Comparison of ENCODE assay signal across 9 mouse cellular contexts in genomic region chr2:75609971-75610370, GRCm38 (mm10). TPM values are rescaled to one million over a fixed set of nuclear protein-coding genes. Genes with fewer than 3 reads are reported as not detected.
A peak's percentile ranks its signal among the peaks of the same experiment; 100 is the strongest.
DNase-seq lines count a peak whose midpoint lies in the region; ATAC-seq lines count a peak whose summit lies in the region.
"Had no signal": no experiment of that assay in that cellular context is flagged by ENCODE, and none has a peak within 500 bp of the region (broad histone marks: within the 10 kb centered on the region; RNA-seq: fewer than 3 reads in every experiment).

No protein-coding gene starts in this region.

- H3K4me1 ChIP-seq in lung, embryonic 15.5 days, result peaks cover 48% of the 10 kb centered on the region
- peaks cover 13% of the 10 kb centered on the region; the same call in 1 of the 2 replicates for H3K4me1 ChIP-seq in forebrain, embryonic 14.5 days (ENCODE audit: control insufficient read depth, insufficient read depth, low read length)
- peaks cover 34% of the 10 kb centered on the region for H3K4me1 ChIP-seq in limb, embryonic 15.5 days
- peaks cover 12% of the 10 kb centered on the region; the same call in 1 of the 2 replicates for H3K4me1 ChIP-seq in stomach, embryonic 15.5 days

- no peaks in the 10 kb centered on the region for H3K36me3 ChIP-seq in lung, embryonic 15.5 days
- H3K36me3 ChIP-seq in forebrain, embryonic 14.5 days (ENCODE audit: control insufficient read depth, insufficient read depth, low read length), result no peaks in the 10 kb centered on the region
- H3K36me3 ChIP-seq in limb, embryonic 15.5 days, result no peaks in the 10 kb centered on the region
- no peaks in the 10 kb centered on the region for H3K36me3 ChIP-seq in stomach, embryonic 15.5 days

- no peak for DNase-seq in lung, adult 18-20 months
- DNase-seq in forebrain, embryonic 14.5 days (ENCODE audit: low spot score), result no peak
- DNase-seq in right cerebral cortex, postnatal 4 days, result no peak
- no peak for DNase-seq in right cerebral cortex, postnatal 36 days (ENCODE audit: low spot score in 2 of 2)
- DNase-seq in layer of hippocampus, postnatal 14 days (ENCODE audit: low spot score in 2 of 2), result no peak
- DNase-seq: layer of hippocampus, adult 9-11 months had no signal

- H3K27ac ChIP-seq in lung, embryonic 15.5 days, result peak overlapping the region; percentile 68
- H3K27ac ChIP-seq in forebrain, embryonic 14.5 days (ENCODE audit: low read depth, low read length), result no peak overlapping the region
- peak overlapping the region; percentile 57 for H3K27ac ChIP-seq in limb, embryonic 15.5 days
- peak overlapping the region; percentile 50; the same call in 1 of the 2 replicates for H3K27ac ChIP-seq in stomach, embryonic 15.5 days

- no peaks in the 10 kb centered on the region for H3K27me3 ChIP-seq in lung, embryonic 15.5 days
- 0 out of 2 replicates have a peak, but pooled peaks cover 4% of the 10 kb centered on the region for H3K27me3 ChIP-seq in forebrain, embryonic 14.5 days (replicated peaks; ENCODE audit: control insufficient read depth, insufficient read depth, low read length)
- 0 out of 2 replicates have a peak, but pooled peaks cover 6% of the 10 kb centered on the region for H3K27me3 ChIP-seq in limb, embryonic 15.5 days
- no peaks in the 10 kb centered on the region for H3K27me3 ChIP-seq in stomach, embryonic 15.5 days (replicated peaks)

- peak overlapping the region; percentile 27; the same call in 1 of the 2 replicates for H3K4me3 ChIP-seq in lung, embryonic 15.5 days
- H3K4me3 ChIP-seq in forebrain, embryonic 14.5 days (ENCODE audit: low read depth, low read length), result no peak overlapping the region
- peak overlapping the region; percentile 22 for H3K4me3 ChIP-seq in limb, embryonic 15.5 days
- H3K4me3 ChIP-seq in stomach, embryonic 15.5 days (replicated peaks), result peak overlapping the region; percentile 23; the same call in 1 of the 2 replicates

- WGBS in lung, embryonic 15.5 days, result 62% methylated on average over 15 of the region's 15 CpGs
- 64% methylated on average over 15 of the region's 15 CpGs for WGBS in forebrain, embryonic 14.5 days
- 65% methylated on average over 15 of the region's 15 CpGs for WGBS in limb, embryonic 15.5 days
- WGBS in stomach, embryonic 15.5 days, result 67% methylated on average over 15 of the region's 15 CpGs

- 0 out of 2 replicates have a peak, but pooled peaks have one; percentile 9 for ATAC-seq in lung, embryonic 15.5 days (ENCODE audit: borderline replicate concordance, extremely low read depth, low FRiP score, low TSS enrichment)
- peak; percentile 1; the same call in 1 of the 2 replicates for ATAC-seq in forebrain, embryonic 14.5 days
- no peak for ATAC-seq in limb, embryonic 15.5 days (ENCODE audit: insufficient number of reproducible peaks, low FRiP score, low TSS enrichment, low read depth)
- no peak for ATAC-seq in stomach, embryonic 15.5 days (ENCODE audit: insufficient read depth, low FRiP score, low read depth)

- no peak overlapping the region for H3K9ac ChIP-seq in lung, embryonic 15.5 days
- H3K9ac ChIP-seq in forebrain, embryonic 14.5 days (ENCODE audit: low read length), result peak overlapping the region; percentile 45; the same call in 1 of the 2 replicates
- 0 out of 2 replicates have a peak overlapping the region, but pooled peaks have one; percentile 10 for H3K9ac ChIP-seq in limb, embryonic 15.5 days
- H3K9ac ChIP-seq in stomach, embryonic 15.5 days, result no peak overlapping the region

- no peaks in the 10 kb centered on the region for H3K9me3 ChIP-seq in lung, embryonic 15.5 days
- no peaks in the 10 kb centered on the region for H3K9me3 ChIP-seq in forebrain, embryonic 14.5 days (replicated peaks; ENCODE audit: control insufficient read depth, low read length)
- no peaks in the 10 kb centered on the region for H3K9me3 ChIP-seq in limb, embryonic 15.5 days
- no peaks in the 10 kb centered on the region for H3K9me3 ChIP-seq in stomach, embryonic 15.5 days

- H3K4me2 ChIP-seq in lung, embryonic 15.5 days, result peak overlapping the region; percentile 49
- peak overlapping the region; percentile 53 for H3K4me2 ChIP-seq in forebrain, embryonic 14.5 days (ENCODE audit: low read length)
- peak overlapping the region; percentile 49 for H3K4me2 ChIP-seq in limb, embryonic 15.5 days
- H3K4me2 ChIP-seq in stomach, embryonic 15.5 days, result peak overlapping the region; percentile 49

RNA-seq across cellular contexts. Expression of gene Hnrnpa3, which starts 49.1 kb away (rescaled TPM):
- polyA plus RNA-seq in lung, embryonic 15.5 days (2015; fragmentation: Nextera tagmentation; extraction: Ambion mirVana), result 378 and 410 TPM in 2 replicates
- 182 and 209 TPM in 2 replicates for polyA plus RNA-seq in forebrain, embryonic 14.5 days (2014; fragmentation: Nextera tagmentation; extraction: Ambion mirVana)
- polyA plus RNA-seq in limb, embryonic 15.5 days (2015; fragmentation: Nextera tagmentation; extraction: Ambion mirVana), result 243 and 306 TPM in 2 replicates
- polyA plus RNA-seq in stomach, embryonic 15.5 days (2015; fragmentation: Nextera tagmentation; extraction: Ambion mirVana), result 241 and 344 TPM in 2 replicates
- total RNA-seq in layer of hippocampus, postnatal 14 days (2021), result 100 to 1,000 TPM; 316 to 327 TPM

Comparison
In these comparisons a context has a peak if more than half of its experiments do, and no peak if none do; other contexts are left out.
1. ATAC-seq: peak in lung, embryonic 15.5 days (single experiment) and forebrain, embryonic 14.5 days (single experiment); none in limb, embryonic 15.5 days (single experiment) and stomach, embryonic 15.5 days (single experiment).
2. H3K9ac ChIP-seq: peak in forebrain, embryonic 14.5 days (single experiment) and limb, embryonic 15.5 days (single experiment); none in lung, embryonic 15.5 days (single experiment) and stomach, embryonic 15.5 days (single experiment).
3. Peak in every context shown above with its lines, with median percentiles within 50 percentile points of each other: H3K4me2 ChIP-seq.